Mouse (Mus musculus): ENCODE data around the gene Gm20388. TPM values are rescaled to one million over a fixed set of nuclear protein-coding genes. Genes with fewer than 3 reads are reported as not detected.

Gene Gm20388
- total RNA-seq, 1 experiment = 27.0 TPM

- Histone ChIP-seq H3K4me1 (ENCODE audit: control insufficient read depth in 2 of 2, insufficient read depth in 2 of 2, low read length in 2 of 2, poor library complexity in 1 of 2) (no peaks in the 10 kb centered on the region; a peak in 1 of 4 replicates), H3K9ac (ENCODE audit: insufficient read depth, low read depth, low read length, poor library complexity, severe bottlenecking) (no peak overlapping the region), H3K36me3 (ENCODE audit: control insufficient read depth, insufficient read depth, low read length, poor library complexity, severe bottlenecking) (peaks cover 3% of the 10 kb centered on the region; the same call in 1 of the 2 replicates), H3K9me3 (ENCODE audit: control insufficient read depth, insufficient read depth, low read depth, low read length) (no peaks in the 10 kb centered on the region), H3K27ac (ENCODE audit: insufficient read depth, low read depth, low read length, poor library complexity, severe bottlenecking) (no peak overlapping the region), H3K4me3 (ENCODE audit: insufficient read depth in 1 of 2, low read depth in 1 of 2, low read length in 2 of 2, poor library complexity in 1 of 2, severe bottlenecking in 1 of 2) (no peak overlapping the region)
- DNase-seq (ENCODE audit: low read depth, low spot score) = no peak
- no peak for TF ChIP-seq MAFK (IDR thresholded peaks at IDR 0.05; ENCODE audit: insufficient read depth, low read depth, low read length)
- no peak for TF ChIP-seq ZNF384 (IDR thresholded peaks at IDR 0.05; ENCODE audit: low read depth, low read length)
- TF ChIP-seq HCFC1 (IDR thresholded peaks at IDR 0.05; ENCODE audit: borderline replicate concordance, insufficient read depth, low read length) = no peak
- TF ChIP-seq CHD2 (IDR thresholded peaks at IDR 0.05; ENCODE audit: low read depth, low read length) = no peak
- TF ChIP-seq ZC3H11A (IDR thresholded peaks at IDR 0.05; ENCODE audit: borderline replicate concordance, low read depth, low read length) = no peak
- in situ Hi-C loops (cut with MboI; ENCODE audit: low sequenced_read_pairs in 2 of 2, unreplicated experiment in 2 of 2) = loop anchor here in 1 of 2 experiments (10.0 kb wide), 1 partner anchor 205 kb away; the partner anchor contains the start of genes Galns and Trappc2l
Observed at GRCm38 (mm10) chr8:122819776-122820175, 2909.1 kb downstream of the Gm20388 start.

GRCm38 (mm10) chr8:122824571-122824970 lies 2913.9 kb downstream of the Gm20388 start:
- Histone ChIP-seq H3K4me1 (ENCODE audit: control insufficient read depth in 2 of 2, insufficient read depth in 2 of 2, low read length in 2 of 2, poor library complexity in 1 of 2) (no peaks in the 10 kb centered on the region), H3K4me3 (ENCODE audit: insufficient read depth in 1 of 2, low read depth in 1 of 2, low read length in 2 of 2, poor library complexity in 1 of 2, severe bottlenecking in 1 of 2) (no peak overlapping the region), H3K36me3 (ENCODE audit: control insufficient read depth, insufficient read depth, low read length, poor library complexity, severe bottlenecking) (no peaks in the 10 kb centered on the region), H3K27ac (ENCODE audit: insufficient read depth, low read depth, low read length, poor library complexity, severe bottlenecking) (no peak overlapping the region), H3K9ac (ENCODE audit: insufficient read depth, low read depth, low read length, poor library complexity, severe bottlenecking) (no peak overlapping the region), H3K9me3 (ENCODE audit: control insufficient read depth, insufficient read depth, low read depth, low read length) (no peaks in the 10 kb centered on the region)
- TF ChIP-seq ZC3H11A (IDR thresholded peaks at IDR 0.05; ENCODE audit: borderline replicate concordance, low read depth, low read length) (no peak), CHD2 (IDR thresholded peaks at IDR 0.05; ENCODE audit: low read depth, low read length) (no peak), MAFK (IDR thresholded peaks at IDR 0.05; ENCODE audit: insufficient read depth, low read depth, low read length) (no peak), ZNF384 (IDR thresholded peaks at IDR 0.05; ENCODE audit: low read depth, low read length) (no peak), HCFC1 (IDR thresholded peaks at IDR 0.05; ENCODE audit: borderline replicate concordance, insufficient read depth, low read length) (no peak)
- in situ Hi-C loops (cut with MboI; ENCODE audit: low sequenced_read_pairs in 2 of 2, unreplicated experiment in 2 of 2) = loop anchor here in 1 of 2 experiments (10.0 kb wide), 1 partner anchor 210 kb away; the partner anchor contains the start of genes Galns and Trappc2l
- DNase-seq (ENCODE audit: low read depth, low spot score) = no peak

- no peak for TF ChIP-seq ZNF384 (IDR thresholded peaks at IDR 0.05; ENCODE audit: low read depth, low read length)
- TF ChIP-seq CHD2 (IDR thresholded peaks at IDR 0.05; ENCODE audit: low read depth, low read length) = no peak
- TF ChIP-seq MAFK (IDR thresholded peaks at IDR 0.05; ENCODE audit: insufficient read depth, low read depth, low read length) = no peak
- TF ChIP-seq ZC3H11A (IDR thresholded peaks at IDR 0.05; ENCODE audit: borderline replicate concordance, low read depth, low read length) = no peak
- TF ChIP-seq HCFC1 (IDR thresholded peaks at IDR 0.05; ENCODE audit: borderline replicate concordance, insufficient read depth, low read length) = no peak
- in situ Hi-C loops (cut with MboI; ENCODE audit: low sequenced_read_pairs in 2 of 2, unreplicated experiment in 2 of 2) = loop anchor here in 1 of 2 experiments (10.0 kb wide), 1 partner anchor 210 kb away; the partner anchor contains the start of genes Galns and Trappc2l
- no peak overlapping the region for H3K9ac ChIP-seq (ENCODE audit: insufficient read depth, low read depth, low read length, poor library complexity, severe bottlenecking)
Observed at GRCm38 (mm10) chr8:122824986-122825385, 2914.3 kb downstream of the Gm20388 start.

GRCm38 (mm10) chr8:122825408-122825807 lies 2914.8 kb downstream of the Gm20388 start:
- H3K9ac ChIP-seq (ENCODE audit: insufficient read depth, low read depth, low read length, poor library complexity, severe bottlenecking) = no peak overlapping the region
- no peak overlapping the region for H3K4me3 ChIP-seq (ENCODE audit: insufficient read depth in 1 of 2, low read depth in 1 of 2, low read length in 2 of 2, poor library complexity in 1 of 2, severe bottlenecking in 1 of 2)
- DNase-seq (ENCODE audit: low read depth, low spot score) = no peak
- no peak overlapping the region for H3K27ac ChIP-seq (ENCODE audit: insufficient read depth, low read depth, low read length, poor library complexity, severe bottlenecking)
- H3K4me1 ChIP-seq (ENCODE audit: control insufficient read depth in 2 of 2, insufficient read depth in 2 of 2, low read length in 2 of 2, poor library complexity in 1 of 2) = no peaks in the 10 kb centered on the region
- TF ChIP-seq CHD2 (IDR thresholded peaks at IDR 0.05; ENCODE audit: low read depth, low read length) = no peak
- no peak for TF ChIP-seq ZNF384 (IDR thresholded peaks at IDR 0.05; ENCODE audit: low read depth, low read length)
- TF ChIP-seq ZC3H11A (IDR thresholded peaks at IDR 0.05; ENCODE audit: borderline replicate concordance, low read depth, low read length) = no peak
- TF ChIP-seq MAFK (IDR thresholded peaks at IDR 0.05; ENCODE audit: insufficient read depth, low read depth, low read length) = no peak
- no peak for TF ChIP-seq HCFC1 (IDR thresholded peaks at IDR 0.05; ENCODE audit: borderline replicate concordance, insufficient read depth, low read length)
- no peaks in the 10 kb centered on the region for H3K36me3 ChIP-seq (ENCODE audit: control insufficient read depth, insufficient read depth, low read length, poor library complexity, severe bottlenecking)
- in situ Hi-C loops (cut with MboI; ENCODE audit: low sequenced_read_pairs in 2 of 2, unreplicated experiment in 2 of 2) = loop anchor here in 1 of 2 experiments (10.0 kb wide), 1 partner anchor 211 kb away; the partner anchor contains the start of genes Galns and Trappc2l
- no peaks in the 10 kb centered on the region for H3K9me3 ChIP-seq (ENCODE audit: control insufficient read depth, insufficient read depth, low read depth, low read length)

More at GRCm38 (mm10) chr8:122824986-122825385, 2914.3 kb downstream of the Gm20388 start:
- H3K36me3 ChIP-seq (ENCODE audit: control insufficient read depth, insufficient read depth, low read length, poor library complexity, severe bottlenecking) = no peaks in the 10 kb centered on the region
- no peak for DNase-seq (ENCODE audit: low read depth, low spot score)
- no peaks in the 10 kb centered on the region for H3K4me1 ChIP-seq (ENCODE audit: control insufficient read depth in 2 of 2, insufficient read depth in 2 of 2, low read length in 2 of 2, poor library complexity in 1 of 2)
- H3K27ac ChIP-seq (ENCODE audit: insufficient read depth, low read depth, low read length, poor library complexity, severe bottlenecking) = no peak overlapping the region
- H3K9me3 ChIP-seq (ENCODE audit: control insufficient read depth, insufficient read depth, low read depth, low read length) = no peaks in the 10 kb centered on the region
- no peak overlapping the region for H3K4me3 ChIP-seq (ENCODE audit: insufficient read depth in 1 of 2, low read depth in 1 of 2, low read length in 2 of 2, poor library complexity in 1 of 2, severe bottlenecking in 1 of 2)
